Mouse (Mus musculus) kidney, postnatal 0 days (tissue): Measurements from ENCODE around the gene Fbrsl1. TPM values are rescaled to one million over a fixed set of nuclear protein-coding genes. Genes with fewer than 3 reads are reported as not detected.

Source experiments
- ATAC-seq: fragments of 200-750 bp; cut with Nextera tagmentation; replicated peaks from 2 replicates; pipeline ENCODE4 v1.8.0; 2017; ENCODE audit warnings: low read depth, moderate number of reproducible peaks, moderate TSS enrichment, moderate library complexity; ENCODE audit not compliant: low FRiP score
- DNase-seq: peaks from one replicate; pipeline ENCODE4 v3.0.0-alpha.2; 2016; ENCODE audit warnings: low spot score
- H3K27ac ChIP-seq: fragments of 300-500 bp; sonication (generic); 2 replicates; pipeline ENCODE4 v1.5.1; 2014; ENCODE audit warnings: mild to moderate bottlenecking
- H3K27me3 ChIP-seq: fragments of 300-500 bp; sonication (generic); 2 replicates; pipeline ENCODE4 v1.6.1; 2014; ENCODE audit warnings: low read length, mixed read lengths; ENCODE audit not compliant: insufficient read depth
- H3K36me3 ChIP-seq: fragments of 300-500 bp; sonication (generic); 2 replicates; pipeline ENCODE4 v1.6.1; 2014; ENCODE audit warnings: low read length, mixed read lengths; ENCODE audit not compliant: insufficient read depth
- H3K4me1 ChIP-seq: fragments of 300-500 bp; sonication (generic); replicated peaks from 2 replicates; pipeline ENCODE4 v1.6.1; 2014; ENCODE audit warnings: antibody characterized with exemption, low read length, mixed read lengths; ENCODE audit not compliant: insufficient read depth
- H3K4me2 ChIP-seq: fragments of 300-500 bp; sonication (generic); 2 replicates; pipeline ENCODE4 v1.6.1; 2014; ENCODE audit warnings: mild to moderate bottlenecking, low read length, moderate library complexity, mixed read lengths
- H3K4me3 ChIP-seq: fragments of 300-500 bp; sonication (generic); replicated peaks from 2 replicates; pipeline ENCODE4 v1.5.1; 2014; ENCODE audit warnings: low read depth, low read length
- H3K9ac ChIP-seq: fragments of 300-500 bp; sonication (generic); 2 replicates; pipeline ENCODE4 v1.6.1; 2014; ENCODE audit warnings: low read depth, low read length
- H3K9me3 ChIP-seq: fragments of 300-500 bp; sonication (generic); replicated peaks from 2 replicates; pipeline ENCODE4 v1.6.1; 2016; ENCODE audit warnings: low read length, inconsistent platforms, mixed read lengths
- CTCF ChIP-seq: IDR thresholded peaks from 2 replicates; pipeline ENCODE4 v1.5.1; 2016; ENCODE audit warnings: antibody characterized with exemption, low read depth, mild to moderate bottlenecking, moderate library complexity
- WGBS: fragments of 180-500 bp; shearing (Covaris S2); extraction: QIAGEN DNeasy Blood & Tissue Kit; methylation state at CpG from one replicate; pipeline ENCODE4 v1.1.7; 2014; 5-methylcytosine and 5-hydroxymethylcytosine counted together
- polyA plus RNA-seq: library from polyadenylated mRNA; unstranded; fragments of >200 nt; fragmentation: Nextera tagmentation; extraction: Ambion mirVana; gene quantifications from 2 replicates; pipeline ENCODE4 v1.2.1, GENCODE M21; 2015

Fbrsl1 gene
- polyA plus RNA-seq, 1 experiment from 2014 or later, result 14.0 TPM

DNA sequence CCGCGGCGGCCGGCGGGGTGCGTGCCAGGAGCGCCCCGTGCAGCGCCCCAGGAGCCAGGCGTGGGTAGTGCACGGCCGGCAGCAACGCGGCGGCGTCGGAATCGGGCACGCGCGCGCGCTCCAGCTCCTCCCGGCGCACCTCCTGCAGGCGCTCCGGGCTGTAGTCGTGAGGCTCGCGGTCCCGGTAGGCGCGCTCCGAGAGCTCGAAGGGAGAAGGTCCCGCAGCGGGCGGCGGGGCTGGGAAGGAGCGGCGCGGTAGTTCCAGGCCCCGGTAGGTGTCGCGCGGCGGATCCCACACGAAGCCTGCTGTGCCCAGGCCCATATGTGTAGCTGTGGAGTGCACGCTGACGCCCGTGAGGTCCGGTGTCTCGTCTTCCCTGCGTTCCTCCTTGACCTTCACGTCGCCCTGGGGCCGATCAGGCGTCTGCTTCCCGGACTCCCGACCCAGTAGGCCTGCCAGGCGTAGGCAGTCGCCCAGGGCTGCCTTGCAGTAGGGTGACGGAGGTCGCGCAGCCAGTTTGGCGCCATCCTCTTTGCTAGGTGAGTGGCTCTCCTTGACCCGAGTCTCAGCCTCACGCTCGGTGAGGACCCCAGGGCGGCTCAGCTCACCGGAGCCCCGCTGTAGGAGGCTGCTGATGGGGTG, 85.0 kb downstream of the Fbrsl1 start:
- H3K9me3 ChIP-seq, result no peaks in the 10 kb centered on the region
- H3K4me3 ChIP-seq, result peak overlapping the region; percentile 40

DNA sequence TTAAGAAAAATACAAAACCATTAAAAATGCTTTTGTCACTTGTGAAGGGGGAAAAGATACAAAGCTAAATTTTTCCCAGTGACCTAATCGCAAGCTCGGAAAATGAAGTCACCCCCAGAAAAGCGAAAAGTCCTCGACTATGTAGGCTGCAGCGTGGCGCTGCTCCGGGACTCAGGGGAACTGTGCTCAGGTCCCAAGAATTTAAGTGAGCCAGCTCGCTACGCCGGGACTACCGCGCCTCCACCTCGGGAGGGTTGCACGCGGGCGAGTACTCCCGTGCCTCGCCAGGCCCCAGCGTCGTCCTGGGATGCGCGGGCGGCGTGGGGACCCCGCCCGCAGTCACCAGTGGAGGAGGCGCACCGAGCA, 85.5 kb downstream of the Fbrsl1 start:
- no peaks in the 10 kb centered on the region for H3K9me3 ChIP-seq
- ATAC-seq, result no peak

More for the DNA sequence above, 85.0 kb downstream of the Fbrsl1 start:
- Histone ChIP-seq H3K27me3 (no peaks in the 10 kb centered on the region), H3K36me3 (0 out of 2 replicates have a peak, but pooled peaks cover 7% of the 10 kb centered on the region), H3K27ac (no peak overlapping the region), H3K9ac (peak overlapping the region; percentile 49), H3K4me1 (0 out of 2 replicates have a peak, but pooled peaks cover 3% of the 10 kb centered on the region), H3K4me2 (peak overlapping the region; percentile 64)
- peak; percentile 79 for ATAC-seq
- DNase-seq, result peak; percentile 83
- WGBS, result 2% methylated on average over 67 of the region's 72 CpGs
- peak; percentile 34; the same call in 1 of the 2 replicates for TF ChIP-seq CTCF

DNA sequence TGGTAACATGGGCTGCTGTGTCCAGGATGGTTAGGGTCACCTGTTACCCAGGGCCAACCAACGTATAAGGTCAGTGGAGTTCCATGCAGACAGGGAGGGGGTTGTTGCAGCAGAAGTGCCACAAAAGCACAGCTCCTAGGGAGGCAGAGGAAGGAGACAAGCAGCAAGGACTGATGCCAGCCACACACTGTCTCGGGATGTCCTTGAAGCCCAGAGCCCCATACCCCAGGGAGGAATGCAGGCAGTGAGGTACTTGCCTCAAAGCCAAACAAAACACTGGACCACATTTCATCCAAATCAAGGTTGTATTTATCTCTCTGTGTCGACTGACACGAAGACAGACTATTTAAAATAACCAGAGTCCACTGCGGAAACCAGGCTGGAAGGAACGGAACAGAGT, 86.8 kb downstream of the Fbrsl1 start:
- no peak overlapping the region for H3K27ac ChIP-seq
- DNase-seq (no peak), ATAC-seq (no peak)
- 83% methylated on average over 6 of the region's 6 CpGs for WGBS
- no peak for TF ChIP-seq CTCF
- no peak overlapping the region for H3K4me2 ChIP-seq
- H3K36me3 ChIP-seq, result no peaks in the 10 kb centered on the region
- no peaks in the 10 kb centered on the region for H3K9me3 ChIP-seq
- H3K4me1 ChIP-seq, result 0 out of 2 replicates have a peak, but pooled peaks cover 3% of the 10 kb centered on the region
- no peak overlapping the region for H3K4me3 ChIP-seq
- H3K9ac ChIP-seq, result no peak overlapping the region
- H3K27me3 ChIP-seq, result no peaks in the 10 kb centered on the region

More for the DNA sequence above, 85.5 kb downstream of the Fbrsl1 start:
- Histone ChIP-seq H3K4me1 (0 out of 2 replicates have a peak, but pooled peaks cover 3% of the 10 kb centered on the region), H3K4me3 (peak overlapping the region; percentile 40), H3K9ac (peak overlapping the region; percentile 49), H3K27me3 (no peaks in the 10 kb centered on the region), H3K27ac (no peak overlapping the region), H3K4me2 (peak overlapping the region; percentile 64), H3K36me3 (0 out of 2 replicates have a peak, but pooled peaks cover 4% of the 10 kb centered on the region)
- no peak for TF ChIP-seq CTCF
- WGBS, result 1% methylated on average over 28 of the region's 28 CpGs
- DNase-seq, result no peak

DNA sequence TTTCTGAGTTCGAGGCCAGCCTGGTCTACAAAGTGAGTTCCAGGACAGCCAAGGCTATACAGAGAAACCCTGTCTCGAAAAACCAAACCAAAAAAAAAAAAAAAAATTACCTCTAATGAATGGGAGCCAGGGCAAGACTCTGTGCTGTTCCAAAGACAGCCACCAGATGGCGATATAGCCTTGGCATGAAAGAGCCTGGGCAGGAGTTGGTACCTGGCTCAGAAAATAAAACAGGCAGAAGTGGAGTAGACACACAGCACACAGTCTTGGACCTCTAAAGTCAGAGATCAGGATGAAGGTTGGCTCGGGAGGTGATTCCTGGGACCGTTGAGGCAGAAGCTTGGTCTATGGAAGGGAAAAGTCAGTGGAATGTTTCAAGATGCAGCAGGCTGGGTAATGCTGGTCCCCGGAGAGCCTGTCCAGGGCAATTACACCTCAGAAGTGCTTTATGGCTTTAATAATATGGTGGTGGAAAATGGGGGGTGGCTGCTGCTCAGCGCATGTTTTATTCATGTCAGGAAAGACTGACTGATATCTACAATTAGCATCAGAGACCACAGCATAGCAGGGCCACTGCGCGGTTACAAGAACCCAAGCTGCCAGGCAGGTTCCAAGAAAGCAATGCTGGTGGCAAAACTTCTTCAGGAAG, 90.6 kb downstream of the Fbrsl1 start:
- WGBS, result 31% methylated on average over 8 of the region's 9 CpGs
- H3K9ac ChIP-seq, result no peak overlapping the region
- H3K9me3 ChIP-seq, result no peaks in the 10 kb centered on the region
- DNase-seq, result peak; percentile 83
- no peak overlapping the region for H3K27ac ChIP-seq
- ATAC-seq, result no peak
- H3K4me3 ChIP-seq, result no peak overlapping the region
- H3K36me3 ChIP-seq, result no peaks in the 10 kb centered on the region
- no peaks in the 10 kb centered on the region for H3K27me3 ChIP-seq
- H3K4me2 ChIP-seq, result no peak overlapping the region
- no peaks in the 10 kb centered on the region for H3K4me1 ChIP-seq
- TF ChIP-seq CTCF, result peak; percentile 93

DNA sequence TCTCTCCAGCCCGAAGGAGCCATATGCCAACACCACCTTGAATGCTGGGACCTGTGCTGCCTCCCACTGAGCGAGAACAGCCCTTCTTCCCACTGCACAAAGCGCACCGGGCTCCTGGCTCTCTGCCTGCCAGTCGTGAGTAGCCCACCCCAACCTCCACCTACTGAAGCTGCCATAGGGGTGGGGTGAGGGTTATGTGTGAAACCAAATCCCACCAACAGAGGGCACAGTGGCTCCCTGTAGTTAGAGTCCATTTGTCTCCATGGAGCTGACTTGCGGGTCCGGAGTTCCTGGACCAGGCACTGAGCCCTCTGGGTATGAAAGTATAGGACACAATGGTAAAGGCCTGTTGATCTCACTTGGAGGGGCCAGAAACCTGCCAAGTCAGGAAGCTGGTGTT, 93.6 kb downstream of the Fbrsl1 start:
- Histone ChIP-seq H3K9me3 (no peaks in the 10 kb centered on the region), H3K27me3 (no peaks in the 10 kb centered on the region), H3K27ac (no peak overlapping the region), H3K4me3 (no peak overlapping the region), H3K4me1 (no peaks in the 10 kb centered on the region), H3K36me3 (no peaks in the 10 kb centered on the region), H3K9ac (no peak overlapping the region), H3K4me2 (no peak overlapping the region)
- peak; percentile 68 for TF ChIP-seq CTCF
- 12% methylated on average over 7 of the region's 7 CpGs for WGBS
- ATAC-seq (no peak; the same call in 1 of the 2 replicates), DNase-seq (peak; percentile 50)

DNA sequence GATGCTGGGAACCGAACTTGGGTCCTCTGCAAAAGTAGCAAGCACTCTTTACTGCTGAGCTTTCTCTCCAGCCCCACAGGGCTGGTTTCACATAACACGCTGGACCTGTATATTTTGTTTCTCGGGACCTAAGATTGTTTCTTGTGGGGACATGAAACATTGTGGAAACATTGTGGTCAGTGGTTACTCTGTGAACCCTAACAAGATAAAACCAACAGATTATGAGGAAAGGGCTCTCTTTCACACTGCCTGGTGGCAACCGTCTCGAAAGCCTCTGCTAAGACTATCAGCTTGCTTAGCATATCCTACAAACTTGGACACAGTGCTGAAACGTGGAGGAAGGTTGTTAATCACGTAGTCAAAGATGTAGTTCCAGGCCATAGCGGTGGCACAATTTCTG, 101.3 kb downstream of the Fbrsl1 start:
- Histone ChIP-seq H3K4me2 (no peak overlapping the region), H3K9ac (no peak overlapping the region), H3K4me3 (no peak overlapping the region), H3K36me3 (no peaks in the 10 kb centered on the region), H3K27ac (no peak overlapping the region), H3K4me1 (0 out of 2 replicates have a peak, but pooled peaks cover 11% of the 10 kb centered on the region), H3K27me3 (peaks cover 6% of the 10 kb centered on the region; the same call in 1 of the 2 replicates), H3K9me3 (no peaks in the 10 kb centered on the region)
- TF ChIP-seq CTCF, result no peak
- WGBS, result 70% methylated on average over 8 of the region's 8 CpGs
- DNase-seq (no peak), ATAC-seq (no peak)
